ENCODE assay signal across 24 mouse cellular contexts in genomic region chr10:76408520-76408919, GRCm38 (mm10). TPM values are rescaled to one million over a fixed set of nuclear protein-coding genes. Genes with fewer than 3 reads are reported as not detected.
"Had no signal": no experiment of that assay in that cellular context is flagged by ENCODE, and none has a peak within 500 bp of the region (broad histone marks: within the 10 kb centered on the region; RNA-seq: fewer than 3 reads in every experiment).

No protein-coding gene starts in this region.

- H3K27ac ChIP-seq: limb, embryonic 15.5 days; liver, embryonic 12.5 days; macrophage; midbrain, embryonic 15.5 days; neural tube, embryonic 12.5 days; stomach, embryonic 15.5 days had no signal

- H3K4me1 ChIP-seq: limb, embryonic 15.5 days; liver, embryonic 12.5 days; megakaryocyte, embryonic 14.5 days; midbrain, embryonic 15.5 days; neural tube, embryonic 12.5 days; stomach, embryonic 15.5 days had no signal

- H3K27me3 ChIP-seq: limb, embryonic 15.5 days; liver, embryonic 12.5 days; megakaryocyte, embryonic 14.5 days; midbrain, embryonic 15.5 days; neural tube, embryonic 12.5 days; stomach, embryonic 15.5 days had no signal

- H3K4me3 ChIP-seq: limb, embryonic 15.5 days; liver, embryonic 12.5 days; megakaryocyte, embryonic 14.5 days; midbrain, embryonic 15.5 days; neural tube, embryonic 12.5 days; stomach, embryonic 15.5 days had no signal

- H3K9me3 ChIP-seq: limb, embryonic 15.5 days; liver, embryonic 12.5 days; megakaryocyte, embryonic 14.5 days; midbrain, embryonic 15.5 days; neural tube, embryonic 12.5 days; stomach, embryonic 15.5 days had no signal

- DNase-seq: kidney, adult 9 months; kidney, postnatal 25 days; lung, embryonic 14.5 days; lung, postnatal 10 days; thymus, postnatal 36 days had no signal

- ATAC-seq: inflammation-experienced regulatory T-cells, adult 6 months; intestine, postnatal 0 days; liver, embryonic 12.5 days; midbrain, embryonic 15.5 days had no signal

- H3K9ac ChIP-seq: limb, embryonic 15.5 days; liver, embryonic 12.5 days; lung, embryonic 14.5 days; midbrain, embryonic 15.5 days; neural tube, embryonic 12.5 days; stomach, embryonic 15.5 days had no signal

- H3K4me2 ChIP-seq: limb, embryonic 15.5 days; liver, embryonic 12.5 days; lung, embryonic 14.5 days; midbrain, embryonic 11.5 days; midbrain, embryonic 15.5 days; neural tube, embryonic 12.5 days; stomach, embryonic 15.5 days had no signal

RNA-seq across cellular contexts. Expression of gene AC141477.1, which starts 31.7 kb away (rescaled TPM):
- total RNA-seq: layer of hippocampus, postnatal 10 days; left cerebral cortex, adult 8-10 months; left cerebral cortex, postnatal 25 days had no signal
- polyA plus RNA-seq: intestine, postnatal 0 days; limb, embryonic 11.5 days; limb, embryonic 15.5 days; liver, embryonic 12.5 days; liver, embryonic 16.5 days; lung, embryonic 14.5 days; macrophage; midbrain, embryonic 11.5 days; midbrain, embryonic 15.5 days; neural tube, embryonic 12.5 days; spleen, adult 2 months; stomach, embryonic 15.5 days; thymus, postnatal 0 days had no signal

RNA-seq across cellular contexts. Expression of gene 2610028H24Rik, which starts 40.4 kb away (rescaled TPM):
- total RNA-seq: layer of hippocampus, postnatal 10 days; left cerebral cortex, adult 8-10 months; left cerebral cortex, postnatal 25 days; monocyte, adult 5-6 weeks; neutrophil, adult 5-6 weeks had no signal
- polyA plus RNA-seq: inflammation-experienced regulatory T-cells, adult 6 months; intestine, postnatal 0 days; limb, embryonic 11.5 days; limb, embryonic 15.5 days; liver, embryonic 12.5 days; liver, embryonic 16.5 days; lung, embryonic 14.5 days; macrophage; midbrain, embryonic 11.5 days; midbrain, embryonic 15.5 days; neural tube, embryonic 12.5 days; spleen, adult 2 months; stomach, embryonic 15.5 days had no signal
